Mouse (Mus musculus) heart, embryonic 14.5 days (tissue): ENCODE results near the gene Rab7b. TPM values are rescaled to one million over a fixed set of nuclear protein-coding genes. Genes with fewer than 3 reads are reported as not detected.

ENCODE experiments used
- ATAC-seq: fragments of 200-750 bp; cut with Nextera tagmentation; 2 replicates; pipeline ENCODE4 v1.8.0; 2017; ENCODE audit warnings: low read depth, moderate TSS enrichment; ENCODE audit not compliant: insufficient number of reproducible peaks, insufficient read depth, low FRiP score
- H3K27ac ChIP-seq, 2 experiments: fragments of 200-500 bp in 1 of 2; fragments of 300-500 bp in 1 of 2; sonication (generic) in 1 of 2; replicated peaks in 1 of 2; 2 replicates each; pipeline ENCODE4 v1.5.1; 2012 to 2014; ENCODE audit warnings: low read depth in 2 of 2, low read length in 2 of 2, control low read depth in 1 of 2, mild to moderate bottlenecking in 1 of 2, mixed read lengths in 1 of 2; ENCODE audit not compliant: control insufficient read depth in 1 of 2, insufficient read depth in 1 of 2
- H3K27me3 ChIP-seq: fragments of 300-500 bp; sonication (generic); 2 replicates; pipeline ENCODE4 v1.6.1; 2014; ENCODE audit warnings: mild to moderate bottlenecking, low read length, control low read depth; ENCODE audit not compliant: control insufficient read depth, insufficient read depth
- H3K36me3 ChIP-seq: fragments of 300-500 bp; sonication (generic); 2 replicates; pipeline ENCODE4 v1.6.1; 2014; ENCODE audit warnings: mild to moderate bottlenecking, control low read depth, low read length, mixed read lengths; ENCODE audit not compliant: control insufficient read depth, insufficient read depth
- H3K4me1 ChIP-seq, 2 experiments: fragments of 200-500 bp in 1 of 2; fragments of 300-500 bp in 1 of 2; sonication (generic) in 1 of 2; 2 replicates each; pipeline ENCODE4 v1.6.1; 2012 to 2014; ENCODE audit warnings: low read length in 2 of 2, control low read depth in 1 of 2, mixed read lengths in 1 of 2; ENCODE audit not compliant: control insufficient read depth in 2 of 2, insufficient read depth in 2 of 2
- H3K4me2 ChIP-seq: fragments of 300-500 bp; sonication (generic); 2 replicates; pipeline ENCODE4 v1.6.1; 2014; ENCODE audit warnings: mild to moderate bottlenecking, low read length
- H3K4me3 ChIP-seq, 2 experiments: fragments of 200-500 bp in 1 of 2; fragments of 300-500 bp in 1 of 2; sonication (generic) in 1 of 2; 2 replicates each; pipeline ENCODE4 v1.5.1; 2012 to 2014; ENCODE audit warnings: low read length in 2 of 2, mild to moderate bottlenecking in 2 of 2, control low read depth in 1 of 2, low read depth in 1 of 2, moderate library complexity in 1 of 2; ENCODE audit not compliant: control insufficient read depth in 1 of 2, insufficient read depth in 1 of 2
- H3K9ac ChIP-seq: fragments of 300-500 bp; sonication (generic); 2 replicates; pipeline ENCODE4 v1.6.1; 2014; ENCODE audit warnings: mild to moderate bottlenecking, low read length
- H3K9me3 ChIP-seq: fragments of 300-500 bp; sonication (generic); 2 replicates; pipeline ENCODE4 v1.6.1; 2016; ENCODE audit warnings: low read length, control low read depth; ENCODE audit not compliant: control insufficient read depth
- WGBS: fragments of 180-500 bp; shearing (Covaris S2); extraction: QIAGEN DNeasy Blood & Tissue Kit; methylation state at CpG from one replicate; pipeline ENCODE4 v1.1.7; 2014; 5-methylcytosine and 5-hydroxymethylcytosine counted together
- polyA plus RNA-seq: library from polyadenylated mRNA; unstranded; fragments of >200 nt; fragmentation: Nextera tagmentation; extraction: Ambion mirVana; gene quantifications from 2 replicates; pipeline ENCODE4 v1.2.1, GENCODE M21; 2014

The Rab7b gene
- polyA plus RNA-seq, 1 experiment from 2014 or later, result 2.0 TPM

- Histone ChIP-seq H3K4me3 (no peak overlapping the region), H3K27ac (no peak overlapping the region), H3K4me1 (0 out of 4 replicates have a peak, but pooled peaks cover 0 to 2% of the 10 kb centered on the region in 2 experiments), H3K27me3 (no peaks in the 10 kb centered on the region), H3K36me3 (no peaks in the 10 kb centered on the region), H3K4me2 (no peak overlapping the region), H3K9ac (no peak overlapping the region), H3K9me3 (no peaks in the 10 kb centered on the region)
- WGBS, result 84% methylated on average over 8 of the region's 8 CpGs
- ATAC-seq, result no peak
These were observed 17.4 kb upstream of the Rab7b start for GRCm38 (mm10) chr1:131671113-131671512.

- H3K4me3 ChIP-seq, result no peak overlapping the region
- no peak for ATAC-seq
- no peaks in the 10 kb centered on the region for H3K27me3 ChIP-seq
- no peaks in the 10 kb centered on the region for H3K36me3 ChIP-seq
- no peak overlapping the region for H3K27ac ChIP-seq
- 73% methylated on average over 7 of the region's 7 CpGs for WGBS
- H3K4me1 ChIP-seq, result 0 out of 4 replicates have a peak, but pooled peaks cover 0 to 2% of the 10 kb centered on the region in 2 experiments
- H3K4me2 ChIP-seq, result no peak overlapping the region
- no peaks in the 10 kb centered on the region for H3K9me3 ChIP-seq
- H3K9ac ChIP-seq, result no peak overlapping the region
These were observed 16.1 kb upstream of the Rab7b start for GRCm38 (mm10) chr1:131672361-131672760.

- ATAC-seq, result no peak
- H3K27ac ChIP-seq, result no peak overlapping the region
- no peak overlapping the region for H3K4me3 ChIP-seq
- WGBS, result 61% methylated on average over 5 of the region's 5 CpGs
- H3K4me2 ChIP-seq, result no peak overlapping the region
- no peaks in the 10 kb centered on the region for H3K27me3 ChIP-seq
- no peaks in the 10 kb centered on the region for H3K9me3 ChIP-seq
- no peak overlapping the region for H3K9ac ChIP-seq
- H3K36me3 ChIP-seq, result no peaks in the 10 kb centered on the region
- no peaks in the 10 kb centered on the region for H3K4me1 ChIP-seq
These were observed 8.9 kb upstream of the Rab7b start for GRCm38 (mm10) chr1:131679644-131680043.

- ATAC-seq, result no peak
- WGBS, result 91% methylated on average over 2 of the region's 2 CpGs
- no peak overlapping the region for H3K4me2 ChIP-seq
- H3K27ac ChIP-seq, result no peak overlapping the region
- H3K4me1 ChIP-seq, result peaks cover 0 to 8% of the 10 kb centered on the region in 2 experiments; a peak in 1 of 4 replicates
- H3K9me3 ChIP-seq, result no peaks in the 10 kb centered on the region
- no peaks in the 10 kb centered on the region for H3K36me3 ChIP-seq
- no peak overlapping the region for H3K9ac ChIP-seq
- no peaks in the 10 kb centered on the region for H3K27me3 ChIP-seq
- H3K4me3 ChIP-seq, result no peak overlapping the region
These were observed 756 bp upstream of the Rab7b start for GRCm38 (mm10) chr1:131687739-131688138.

GRCm38 (mm10) chr1:131689016-131689415, 521 bp downstream of the Rab7b start:
- H3K9ac ChIP-seq, result no peak overlapping the region
- H3K36me3 ChIP-seq, result no peaks in the 10 kb centered on the region
- 86% methylated on average over 3 of the region's 3 CpGs for WGBS
- ATAC-seq, result no peak
- peaks cover 0 to 8% of the 10 kb centered on the region in 2 experiments; a peak in 1 of 4 replicates for H3K4me1 ChIP-seq
- H3K27me3 ChIP-seq, result no peaks in the 10 kb centered on the region
- H3K4me2 ChIP-seq, result no peak overlapping the region
- no peaks in the 10 kb centered on the region for H3K9me3 ChIP-seq
- H3K27ac ChIP-seq, result peak overlapping the region in 1 of 2 experiments; percentile 28; a peak in 1 of 4 replicates
- no peak overlapping the region for H3K4me3 ChIP-seq

- Histone ChIP-seq H3K4me3 (no peak overlapping the region), H3K27ac (no peak overlapping the region), H3K36me3 (no peaks in the 10 kb centered on the region), H3K9ac (no peak overlapping the region), H3K4me1 (peaks cover 0 to 8% of the 10 kb centered on the region in 2 experiments; a peak in 1 of 4 replicates), H3K27me3 (no peaks in the 10 kb centered on the region), H3K4me2 (no peak overlapping the region), H3K9me3 (no peaks in the 10 kb centered on the region)
- 88% methylated on average over 5 of the region's 5 CpGs for WGBS
- ATAC-seq, result no peak
These were observed 1.4 kb downstream of the Rab7b start for GRCm38 (mm10) chr1:131689899-131690298.

GRCm38 (mm10) chr1:131690435-131690834, 1.9 kb downstream of the Rab7b start:
- Histone ChIP-seq H3K4me3 (no peak overlapping the region), H3K36me3 (no peaks in the 10 kb centered on the region), H3K27me3 (no peaks in the 10 kb centered on the region), H3K27ac (no peak overlapping the region), H3K9ac (no peak overlapping the region), H3K4me2 (no peak overlapping the region), H3K9me3 (no peaks in the 10 kb centered on the region), H3K4me1 (peaks cover 0 to 8% of the 10 kb centered on the region in 2 experiments; a peak in 1 of 4 replicates)
- 25% methylated on average over 3 of the region's 3 CpGs for WGBS
- no peak; the same call in 1 of the 2 replicates for ATAC-seq

GRCm38 (mm10) chr1:131691356-131691755, 2.9 kb downstream of the Rab7b start:
- Histone ChIP-seq H3K9me3 (no peaks in the 10 kb centered on the region), H3K36me3 (no peaks in the 10 kb centered on the region), H3K27me3 (no peaks in the 10 kb centered on the region), H3K4me2 (no peak overlapping the region), H3K4me3 (no peak overlapping the region), H3K27ac (no peak overlapping the region), H3K9ac (no peak overlapping the region), H3K4me1 (peaks cover 0 to 10% of the 10 kb centered on the region in 2 experiments; a peak in 2 of 4 replicates)
- no peak for ATAC-seq
